Mouse (Mus musculus) neural tube, postnatal 0 days (tissue): ENCODE data around the gene Gm5244. TPM values are rescaled to one million over a fixed set of nuclear protein-coding genes. Genes with fewer than 3 reads are reported as not detected.

Experiments used
- polyA plus RNA-seq: library from polyadenylated mRNA; unstranded; fragments of >200 nt; fragmentation: Nextera tagmentation; extraction: Ambion mirVana; gene quantifications from 2 replicates; pipeline ENCODE4 v1.2.1, GENCODE M21; 2015

Gene Gm5244
- polyA plus RNA-seq = not detected in 2 replicates

DNA sequence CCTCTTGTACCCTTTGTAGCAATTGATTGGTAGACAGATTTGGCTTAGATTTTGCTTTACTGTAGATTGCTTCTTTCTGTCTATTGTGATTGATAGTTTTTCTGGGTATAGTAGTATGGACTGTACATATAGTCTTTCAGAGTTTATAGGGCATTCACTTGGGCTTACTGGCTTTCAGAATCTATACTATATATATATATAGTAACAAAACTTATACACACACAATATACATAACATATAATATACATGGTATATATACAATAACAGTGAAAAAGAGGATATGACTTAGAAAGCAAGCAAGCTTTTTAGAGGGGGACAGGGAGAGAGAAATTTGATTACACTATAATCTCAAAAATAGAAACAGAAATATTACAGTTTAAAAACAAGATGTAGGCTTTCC lies at the start of gene Gm5244:
Gene Gm5244, plus strand, starts transcription at position 301 of the 400 bp plus-strand sequence.

DNA sequence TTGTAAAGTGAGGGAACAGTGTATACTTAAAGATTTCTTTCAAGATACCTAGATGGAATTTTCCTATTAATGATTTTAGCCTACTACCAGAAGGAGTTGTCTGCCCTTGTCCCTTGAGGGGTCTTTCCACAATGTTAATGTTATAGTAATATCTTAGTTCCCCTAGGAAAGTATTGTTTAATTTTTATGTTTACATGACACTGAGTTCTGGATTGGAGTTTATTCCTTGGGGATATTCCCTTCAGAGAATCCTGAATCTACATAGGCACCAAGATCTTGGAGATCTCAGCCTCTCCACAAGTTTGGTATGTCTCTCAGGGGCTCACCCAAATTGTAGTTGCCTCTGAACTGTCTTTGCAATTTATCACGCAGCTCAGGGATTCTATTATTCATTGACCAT lies 10.5 kb downstream of the Gm5244 start, which contains the start of gene Olfr1444:
Gene Olfr1444, plus strand, starts transcription at position 301 of the 400 bp plus-strand sequence.

DNA sequence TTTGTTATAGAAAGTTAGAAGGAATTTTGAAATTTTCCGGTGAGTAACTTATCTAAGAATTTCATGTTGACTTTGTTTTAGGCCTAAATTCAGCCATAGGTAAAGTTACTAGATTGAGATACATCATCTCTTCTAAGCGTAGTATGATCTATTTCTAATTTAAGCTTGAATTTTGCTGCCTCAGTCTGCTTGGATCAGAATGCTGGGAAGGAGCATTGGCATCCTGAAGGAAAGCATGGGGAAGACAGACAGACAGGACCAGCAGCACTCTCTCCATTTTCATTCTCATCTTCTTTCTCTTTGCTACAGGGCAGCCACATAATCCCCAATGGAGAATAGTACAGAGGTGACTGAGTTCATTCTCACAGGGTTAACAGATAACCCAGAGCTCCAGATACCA lies 37.1 kb downstream of the Gm5244 start, which contains the start of gene Olfr1445:
Gene Olfr1445, plus strand, starts transcription at position 301 of the 400 bp plus-strand sequence.

GRCm38 (mm10) chr19:12893424-12893823 lies 46.9 kb downstream of the Gm5244 start, which contains the start of gene Olfr1446:
Olfr1446 (minus strand) TSS chr19:12893524.

Other genes starting within 250 kb of the Gm5244 start
- 0.19 and 0.29 TPM in 2 replicates for gene Gm4952, start 246.7 kb upstream of the Gm5244 start, polyA plus RNA-seq
- gene Glyat, start 213.4 kb upstream of the Gm5244 start, polyA plus RNA-seq = 0.04 TPM in 1 of 2 replicates, not detected in the other
- not detected in 2 replicates for gene Olfr1442, start 176.2 kb upstream of the Gm5244 start, polyA plus RNA-seq
- not detected in 2 replicates for gene Olfr1443, start 168.6 kb upstream of the Gm5244 start, polyA plus RNA-seq
- gene Keg1, start 150.9 kb upstream of the Gm5244 start, polyA plus RNA-seq = not detected in 2 replicates
- gene Cntf, start 81.0 kb upstream of the Gm5244 start, polyA plus RNA-seq = 1.5 and 1.8 TPM in 2 replicates
- 14.6 and 16.2 TPM in 2 replicates for gene Zfp91, start 50.6 kb upstream of the Gm5244 start, polyA plus RNA-seq
- gene Lpxn, start 50.5 kb upstream of the Gm5244 start, polyA plus RNA-seq = 1.3 and 1.8 TPM in 2 replicates
- gene Olfr1444, start 10.6 kb downstream of the Gm5244 start, polyA plus RNA-seq = not detected in 2 replicates
- gene Olfr1445, start 37.2 kb downstream of the Gm5244 start, polyA plus RNA-seq = not detected in 2 replicates
- not detected in 2 replicates for gene Olfr1446, start 46.8 kb downstream of the Gm5244 start, polyA plus RNA-seq
- not detected in 2 replicates for gene Olfr1447, start 57.1 kb downstream of the Gm5244 start, polyA plus RNA-seq
- not detected in 2 replicates for gene Olfr1448, start 77.7 kb downstream of the Gm5244 start, polyA plus RNA-seq
- gene Olfr1449, start 84.2 kb downstream of the Gm5244 start, polyA plus RNA-seq = not detected in 2 replicates
- not detected in 2 replicates for gene Olfr1450, start 103.6 kb downstream of the Gm5244 start, polyA plus RNA-seq
- not detected in 2 replicates for gene Olfr1451, start 148.3 kb downstream of the Gm5244 start, polyA plus RNA-seq
- not detected in 2 replicates for gene Olfr1453, start 181.6 kb downstream of the Gm5244 start, polyA plus RNA-seq
- gene Olfr1454, start 213.9 kb downstream of the Gm5244 start, polyA plus RNA-seq = not detected in 2 replicates